Comparison of ENCODE assay signal across 7 mouse cellular contexts in genomic region chr11:5098736-5099542, GRCm38 (mm10). TPM values are rescaled to one million over a fixed set of nuclear protein-coding genes. Genes with fewer than 3 reads are reported as not detected.
DNase-seq lines count a peak whose midpoint lies in the region; ATAC-seq lines count a peak whose summit lies in the region.

Gene Rhbdd3, plus strand, starts transcription at chr11:5098926.
Gene Ewsr1, minus strand, starts transcription at chr11:5099266.

- peak within 1 kb of the TSS; percentile 99 for H3K4me3 ChIP-seq in embryonic facial prominence, embryonic 11.5 days (ENCODE audit: low read depth, low read length)
- peak within 1 kb of the TSS; percentile 100 for H3K4me3 ChIP-seq in limb, embryonic 11.5 days (ENCODE audit: low read depth, low read length)
- peak within 1 kb of the TSS; percentile 100 for H3K4me3 ChIP-seq in midbrain, embryonic 14.5 days (replicated peaks; ENCODE audit: low read depth, low read length)

- peak; percentile 98 for DNase-seq in adrenal gland, postnatal 14 days
- DNase-seq in embryonic facial prominence, embryonic 11.5 days (ENCODE audit: low spot score): peak; percentile 95
- DNase-seq in heart, adult 11 months: peak; percentile 99
- DNase-seq in kidney, adult 18-20 months: peak; percentile 99
- peak; percentile 99 for DNase-seq in limb, embryonic 11.5 days (ENCODE audit: low spot score)
- DNase-seq in midbrain, embryonic 14.5 days: peak; percentile 98
- DNase-seq in spleen, adult 18-20 months: peak; percentile 95 to 98

- H3K4me1 ChIP-seq in embryonic facial prominence, embryonic 11.5 days (ENCODE audit: control insufficient read depth, insufficient read depth, low read length): no peaks in the 10 kb centered on the region
- peaks cover 9% of the 10 kb centered on the region for H3K4me1 ChIP-seq in limb, embryonic 11.5 days (ENCODE audit: control insufficient read depth, insufficient read depth, low read length)
- H3K4me1 ChIP-seq in midbrain, embryonic 14.5 days (ENCODE audit: control insufficient read depth, insufficient read depth, low read length): peaks cover 39% of the 10 kb centered on the region

- H3K27me3 ChIP-seq in embryonic facial prominence, embryonic 11.5 days (ENCODE audit: control insufficient read depth, insufficient read depth, low read length): no peaks in the 10 kb centered on the region
- no peaks in the 10 kb centered on the region for H3K27me3 ChIP-seq in limb, embryonic 11.5 days (ENCODE audit: control insufficient read depth, insufficient read depth, low read length)
- H3K27me3 ChIP-seq in midbrain, embryonic 14.5 days (ENCODE audit: control insufficient read depth, insufficient read depth, low read length): no peaks in the 10 kb centered on the region

- under 1% methylated on average over 92 of the region's 92 CpGs for WGBS in embryonic facial prominence, embryonic 11.5 days
- under 1% methylated on average over 89 of the region's 92 CpGs for WGBS in limb, embryonic 11.5 days
- under 1% methylated on average over 88 of the region's 92 CpGs for WGBS in midbrain, embryonic 14.5 days

- peak within 1 kb of the TSS; percentile 97 for H3K9ac ChIP-seq in embryonic facial prominence, embryonic 11.5 days (replicated peaks; ENCODE audit: low read length)
- H3K9ac ChIP-seq in limb, embryonic 11.5 days (ENCODE audit: low read length): peak within 1 kb of the TSS; percentile 100
- H3K9ac ChIP-seq in midbrain, embryonic 14.5 days (replicated peaks; ENCODE audit: low read length): peak within 1 kb of the TSS; percentile 94

- H3K36me3 ChIP-seq in embryonic facial prominence, embryonic 11.5 days (replicated peaks; ENCODE audit: control insufficient read depth, insufficient read depth, low read depth, low read length): no peaks in the 10 kb centered on the region
- H3K36me3 ChIP-seq in limb, embryonic 11.5 days (ENCODE audit: control insufficient read depth, insufficient read depth, low read length): peaks cover 2% of the 10 kb centered on the region; the same call in 1 of the 2 replicates
- peaks cover 9% of the 10 kb centered on the region for H3K36me3 ChIP-seq in midbrain, embryonic 14.5 days (ENCODE audit: control insufficient read depth, insufficient read depth, low read length)

- peak within 1 kb of the TSS; percentile 96 for H3K27ac ChIP-seq in embryonic facial prominence, embryonic 11.5 days (replicated peaks; ENCODE audit: low read depth, low read length)
- H3K27ac ChIP-seq in limb, embryonic 11.5 days (replicated peaks; ENCODE audit: low read depth, low read length): peak within 1 kb of the TSS; percentile 93
- peak within 1 kb of the TSS; percentile 99 for H3K27ac ChIP-seq in midbrain, embryonic 14.5 days (replicated peaks; ENCODE audit: low read depth, low read length)

- H3K9me3 ChIP-seq in embryonic facial prominence, embryonic 11.5 days (replicated peaks; ENCODE audit: control insufficient read depth, low read length): no peaks in the 10 kb centered on the region
- H3K9me3 ChIP-seq in limb, embryonic 11.5 days (ENCODE audit: control insufficient read depth, low read length): no peaks in the 10 kb centered on the region
- H3K9me3 ChIP-seq in midbrain, embryonic 14.5 days (ENCODE audit: control insufficient read depth, low read length): no peaks in the 10 kb centered on the region

- peak within 1 kb of the TSS; percentile 86 for H3K4me2 ChIP-seq in embryonic facial prominence, embryonic 11.5 days (ENCODE audit: low read depth, low read length)
- peak within 1 kb of the TSS; percentile 80 for H3K4me2 ChIP-seq in limb, embryonic 11.5 days (ENCODE audit: low read depth, severe bottlenecking)
- peak within 1 kb of the TSS; percentile 91 for H3K4me2 ChIP-seq in midbrain, embryonic 14.5 days (ENCODE audit: low read length)

- peak; percentile 82 for ATAC-seq in embryonic facial prominence, embryonic 11.5 days (replicated peaks; ENCODE audit: insufficient number of reproducible peaks, low FRiP score, low TSS enrichment, low read depth)
- peak; percentile 84 for ATAC-seq in limb, embryonic 11.5 days (ENCODE audit: insufficient number of reproducible peaks, low FRiP score, low TSS enrichment, low read depth)
- peak; percentile 92 for ATAC-seq in midbrain, embryonic 14.5 days (ENCODE audit: low FRiP score, low TSS enrichment)

RNA-seq across cellular contexts. Expression of gene Rhbdd3, which starts in this region (rescaled TPM):
- total RNA-seq in adrenal gland, postnatal 14 days (2021): 18.3 and 19.0 TPM in 2 replicates
- 15.3 and 21.4 TPM in 2 replicates for polyA plus RNA-seq in embryonic facial prominence, embryonic 11.5 days (2014; fragmentation: Nextera tagmentation; extraction: Ambion mirVana)
- polyA plus RNA-seq in limb, embryonic 11.5 days (2014; fragmentation: Nextera tagmentation; extraction: Ambion mirVana): 19.3 and 20.5 TPM in 2 replicates
- 34.5 and 45.4 TPM in 2 replicates for polyA plus RNA-seq in midbrain, embryonic 14.5 days (2014; fragmentation: Nextera tagmentation; extraction: Ambion mirVana)

RNA-seq across cellular contexts. Expression of gene Ewsr1, which starts in this region (rescaled TPM):
- 297 and 324 TPM in 2 replicates for total RNA-seq in adrenal gland, postnatal 14 days (2021)
- polyA plus RNA-seq in embryonic facial prominence, embryonic 11.5 days (2014; fragmentation: Nextera tagmentation; extraction: Ambion mirVana): 437 and 443 TPM in 2 replicates
- polyA plus RNA-seq in limb, embryonic 11.5 days (2014; fragmentation: Nextera tagmentation; extraction: Ambion mirVana): 497 and 511 TPM in 2 replicates
- polyA plus RNA-seq in midbrain, embryonic 14.5 days (2014; fragmentation: Nextera tagmentation; extraction: Ambion mirVana): 346 and 428 TPM in 2 replicates

Comparison
In these comparisons a context has a peak if more than half of its experiments do, and no peak if none do; other contexts are left out.
1. Peak in every context shown above with its lines: DNase-seq, ATAC-seq, H3K4me3 ChIP-seq and H3K27ac ChIP-seq.